Mouse (Mus musculus): ENCODE results near the gene Ankra2. TPM values are rescaled to one million over a fixed set of nuclear protein-coding genes. Genes with fewer than 3 reads are reported as not detected.

Ankra2 gene
- polyA plus RNA-seq, 2 experiments = 8.0 to 10.0 TPM

GRCm38 (mm10) chr13:98317911-98318310 is 55.0 kb downstream of the Ankra2 start:
- Histone ChIP-seq H3K36me3 (replicated peaks; ENCODE audit: control insufficient read depth, insufficient read depth, low read depth) (peaks cover 12% of the 10 kb centered on the region), H3K9ac (replicated peaks) (peak overlapping the region; percentile 96), H3K4me1 (replicated peaks; ENCODE audit: control insufficient read depth in 2 of 2, insufficient read depth in 2 of 2, low read length in 1 of 2) (peaks cover 7 to 12% of the 10 kb centered on the region in 2 experiments; a peak in 3 of 4 replicates), H3K9me3 (ENCODE audit: control insufficient read depth, low read length) (no peaks in the 10 kb centered on the region), H3K27ac (no peak overlapping the region), H3K4me2 (ENCODE audit: low read depth) (peak overlapping the region; percentile 91), H3K27me3 (ENCODE audit: control insufficient read depth, insufficient read depth, low read length) (no peaks in the 10 kb centered on the region), H3K4me3 (ENCODE audit: insufficient read depth in 1 of 2, low read depth in 2 of 2, low read length in 2 of 2) (peak overlapping the region; percentile 96 to 99; a peak in 3 of 4 replicates)
- ATAC-seq (ENCODE audit: insufficient read depth) (no peak), DNase-seq (ENCODE audit: low read depth in 3 of 3, low spot score in 3 of 3) (no peak)
- WGBS (ENCODE audit: insufficient replicate concordance) = 79% methylated on average over 6 of the region's 6 CpGs
- TF ChIP-seq EP300 (IDR thresholded peaks at IDR 0.05; ENCODE audit: low read depth) = no peak
- no peak for TF ChIP-seq CTCF (IDR thresholded peaks at IDR 0.05; ENCODE audit: low read depth)

Other genes starting within 250 kb of the Ankra2 start
- gene Arhgef28, start 56.6 kb upstream of the Ankra2 start, polyA plus RNA-seq (2012; rRNA removed) = 0.11 and 0.34 TPM in 2 replicates
- gene Arhgef28, start 56.6 kb upstream of the Ankra2 start, polyA plus RNA-seq (2014; fragmentation: Nextera tagmentation; extraction: Ambion mirVana) = 0.42 and 0.52 TPM in 2 replicates
- 4.8 and 6.1 TPM in 2 replicates for gene Utp15, start within 50 bp of the Ankra2 start, polyA plus RNA-seq (2012; rRNA removed)
- gene Utp15, start within 50 bp of the Ankra2 start, polyA plus RNA-seq (2014; fragmentation: Nextera tagmentation; extraction: Ambion mirVana) = 11.8 and 13.2 TPM in 2 replicates
- gene Gm21976, start 16.8 kb downstream of the Ankra2 start, polyA plus RNA-seq (2012; rRNA removed) = not detected in 2 replicates
- not detected in 2 replicates for gene Gm21976, start 16.8 kb downstream of the Ankra2 start, polyA plus RNA-seq (2014; fragmentation: Nextera tagmentation; extraction: Ambion mirVana)
- 184 and 339 TPM in 2 replicates for gene Btf3, start 53.9 kb downstream of the Ankra2 start, polyA plus RNA-seq (2012; rRNA removed)
- 398 and 401 TPM in 2 replicates for gene Btf3, start 53.9 kb downstream of the Ankra2 start, polyA plus RNA-seq (2014; fragmentation: Nextera tagmentation; extraction: Ambion mirVana)
- gene Foxd1, start 91.2 kb downstream of the Ankra2 start, polyA plus RNA-seq (2012; rRNA removed) = under 0.01 TPM in 1 of 2 replicates, not detected in the other
- gene Foxd1, start 91.2 kb downstream of the Ankra2 start, polyA plus RNA-seq (2014; fragmentation: Nextera tagmentation; extraction: Ambion mirVana) = not detected in 2 replicates
- 0.85 and 0.95 TPM in 2 replicates for gene Gm10320, start 228.9 kb downstream of the Ankra2 start, polyA plus RNA-seq (2012; rRNA removed)
- 0.96 and 1.1 TPM in 2 replicates for gene Gm10320, start 228.9 kb downstream of the Ankra2 start, polyA plus RNA-seq (2014; fragmentation: Nextera tagmentation; extraction: Ambion mirVana)